Mouse (Mus musculus) adrenal gland, postnatal 36 days (tissue): ENCODE results near the gene Slc25a16. TPM values are rescaled to one million over a fixed set of nuclear protein-coding genes. Genes with fewer than 3 reads are reported as not detected.

ENCODE experiments used
- total RNA-seq, 2 experiments: library from RNA; stranded (reverse); gene quantifications; 2 replicates each; pipeline ENCODE4 v1.2.3; 2021

Gene Slc25a16
- total RNA-seq, 2 experiments from 2014 or later: 33.5 to 49.0 TPM

Other genes with a start within 250 kb of the Slc25a16 start
- under 1 TPM; 0.46 to 0.70 TPM for gene Stox1, start 194.5 kb upstream of the Slc25a16 start, total RNA-seq
- 10 to 100 TPM; 56.2 to 74.1 TPM for gene Ccar1, start 128.3 kb upstream of the Slc25a16 start, total RNA-seq
- 1 to 10 TPM; 2.1 to 4.7 TPM for gene Tet1, start 11.6 kb upstream of the Slc25a16 start, total RNA-seq
- gene Dna2, start 26.4 kb downstream of the Slc25a16 start, total RNA-seq: 1 to 10 TPM; 1.2 to 1.7 TPM
- 10 to 100 TPM; 13.2 to 18.8 TPM for gene Rufy2, start 59.6 kb downstream of the Slc25a16 start, total RNA-seq
- 10 to 100 TPM; 39.1 to 54.9 TPM for gene Hnrnph3, start 103.6 kb downstream of the Slc25a16 start, total RNA-seq
- gene Pbld2, start 103.7 kb downstream of the Slc25a16 start, total RNA-seq: 1 to 10 TPM; 4.0 to 5.3 TPM
- gene Pbld1, start 139.5 kb downstream of the Slc25a16 start, total RNA-seq: 1 to 10 TPM; 2.3 to 4.4 TPM
- not detected for gene Atoh7, start 179.0 kb downstream of the Slc25a16 start, total RNA-seq